Mouse (Mus musculus) bone marrow, adult 2 months (tissue): ENCODE measurements around the gene Emc8. TPM values are rescaled to one million over a fixed set of nuclear protein-coding genes. Genes with fewer than 3 reads are reported as not detected.

Experiments
- H3K27ac ChIP-seq: fragments of 200-500 bp; 2 replicates; pipeline ENCODE4 v1.5.1; 2012; ENCODE audit warnings: low read depth, mild to moderate bottlenecking, control low read depth, inconsistent platforms, low read length; ENCODE audit not compliant: control insufficient read depth, poor library complexity, insufficient read depth
- H3K4me1 ChIP-seq: fragments of 200-500 bp; 2 replicates; pipeline ENCODE4 v1.6.1; 2011; ENCODE audit warnings: low read length; ENCODE audit not compliant: control insufficient read depth, insufficient read depth
- H3K4me3 ChIP-seq: fragments of 200-500 bp; replicated peaks from 2 replicates; pipeline ENCODE3; 2011; ENCODE audit warnings: mild to moderate bottlenecking, low read depth, low read length, control low read depth; ENCODE audit not compliant: control insufficient read depth
- CTCF ChIP-seq: fragments of 200-500 bp; IDR thresholded peaks from 2 replicates; pipeline ENCODE4 v1.5.1; 2011; ENCODE audit warnings: low read length, control low read depth; ENCODE audit not compliant: control insufficient read depth, insufficient read depth
- POLR2A ChIP-seq: fragments of 200-500 bp; IDR thresholded peaks from 2 replicates; pipeline ENCODE4 v1.6.1; 2011; ENCODE audit warnings: low read depth, mild to moderate bottlenecking, control low read depth, low read length, borderline replicate concordance; ENCODE audit not compliant: control insufficient read depth
- WGBS: fragments of 180-500 bp; shearing (Covaris S2); methylation state at CpG from one replicate; pipeline ENCODE4 v1.1.7; 2018; 5-methylcytosine and 5-hydroxymethylcytosine counted together
- polyA plus RNA-seq: library from polyadenylated mRNA; stranded (reverse); fragments of >200 nt; gene quantifications from 2 replicates; pipeline ENCODE4 v1.2.4, GENCODE M21; 2011; ENCODE audit warnings: low replicate concordance; ENCODE audit not compliant: missing spikeins, insufficient read depth, insufficient read length

Gene Emc8
- polyA plus RNA-seq, 1 experiment = 66.3 TPM

GRCm38 (mm10) chr8:120642031-120642662, 26.2 kb downstream of the Emc8 start:
- TF ChIP-seq CTCF = no peak
- TF ChIP-seq POLR2A = no peak
- WGBS = 81% methylated on average over 10 of the region's 10 CpGs
- no peaks in the 10 kb centered on the region for H3K4me1 ChIP-seq
- no peak overlapping the region for H3K4me3 ChIP-seq
- no peak overlapping the region for H3K27ac ChIP-seq

DNA sequence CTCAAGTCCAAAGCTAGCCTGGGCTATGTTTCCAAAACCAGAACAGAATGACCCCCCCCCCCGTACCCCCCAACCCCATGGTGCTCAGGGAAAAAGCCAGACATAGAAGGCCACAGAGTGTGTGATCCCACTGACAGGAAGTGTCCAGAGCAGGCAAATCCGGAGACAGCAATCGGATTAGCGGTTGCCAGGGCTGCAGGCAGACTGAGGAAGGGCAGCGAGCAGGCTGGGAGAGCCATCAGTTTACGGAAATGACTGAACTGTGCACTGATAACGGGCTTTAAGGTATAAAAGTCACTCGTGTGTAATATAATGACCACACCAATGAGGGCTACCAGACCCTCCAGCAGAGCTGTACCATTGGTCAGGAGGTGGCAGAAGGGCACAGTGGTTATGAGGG, 27.1 kb downstream of the Emc8 start:
- H3K4me3 ChIP-seq = no peak overlapping the region
- no peak overlapping the region for H3K27ac ChIP-seq
- no peaks in the 10 kb centered on the region for H3K4me1 ChIP-seq
- TF ChIP-seq CTCF = no peak
- TF ChIP-seq POLR2A = no peak
- WGBS = 60% methylated on average over 8 of the region's 8 CpGs

GRCm38 (mm10) chr8:120634329-120634839, 34.0 kb downstream of the Emc8 start:
- TF ChIP-seq CTCF (no peak), POLR2A (no peak)
- Histone ChIP-seq H3K4me1 (no peaks in the 10 kb centered on the region), H3K4me3 (no peak overlapping the region), H3K27ac (no peak overlapping the region)
- under 1% methylated on average over 41 of the region's 42 CpGs for WGBS

DNA sequence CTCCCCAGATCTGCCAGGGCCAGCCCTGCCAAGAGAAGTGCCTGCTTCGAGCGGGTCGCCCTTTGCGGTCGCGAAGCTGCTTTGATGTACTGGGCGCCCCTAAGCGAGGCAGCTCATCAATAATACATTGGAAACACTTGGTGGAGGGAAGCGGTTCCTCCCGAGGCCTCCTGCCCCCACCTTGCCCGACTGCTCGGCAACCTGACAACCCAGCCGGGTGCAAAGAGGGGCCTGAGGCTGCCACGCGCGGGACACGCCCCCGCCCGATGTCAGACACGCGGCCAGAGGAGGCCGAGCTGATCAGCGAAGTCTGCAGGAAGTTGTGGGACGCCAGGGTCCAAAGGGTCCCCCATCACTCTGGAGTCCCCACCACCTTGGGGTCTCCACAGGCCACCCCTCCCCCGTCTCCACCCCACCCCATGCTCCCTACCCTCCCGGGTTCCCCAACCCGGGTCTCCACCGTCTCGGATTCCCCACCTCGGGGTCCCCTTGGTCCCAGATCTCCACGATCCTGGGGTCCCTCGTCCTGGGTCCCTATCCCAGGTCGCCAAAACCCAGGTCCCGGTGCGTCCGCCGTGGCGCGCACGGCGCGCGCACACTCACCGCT, 34.6 kb downstream of the Emc8 start:
- TF ChIP-seq POLR2A (no peak), CTCF (no peak)
- Histone ChIP-seq H3K4me1 (no peaks in the 10 kb centered on the region), H3K27ac (no peak overlapping the region; the same call in 1 of the 2 replicates), H3K4me3 (no peak overlapping the region)
- 3% methylated on average over 44 of the region's 44 CpGs for whole genome bisulfite sequencing

- Histone ChIP-seq H3K4me1 (no peaks in the 10 kb centered on the region), H3K4me3 (no peak overlapping the region), H3K27ac (no peak overlapping the region)
- 60% methylated on average over 17 of the region's 17 CpGs for WGBS
- TF ChIP-seq POLR2A = no peak
- TF ChIP-seq CTCF = no peak
Measured at GRCm38 (mm10) chr8:120632969-120633664, 35.3 kb downstream of the Emc8 start.

- no peak overlapping the region for H3K4me3 ChIP-seq
- WGBS = 84% methylated on average over 21 of the region's 21 CpGs
Measured at GRCm38 (mm10) chr8:120631441-120632375, 36.7 kb downstream of the Emc8 start.

GRCm38 (mm10) chr8:120630848-120631247, 37.5 kb downstream of the Emc8 start:
- no peaks in the 10 kb centered on the region for H3K4me1 ChIP-seq
- 75% methylated on average over 6 of the region's 6 CpGs for WGBS
- H3K27ac ChIP-seq = no peak overlapping the region
- no peak overlapping the region for H3K4me3 ChIP-seq
- TF ChIP-seq CTCF = no peak
- no peak for TF ChIP-seq POLR2A

More at GRCm38 (mm10) chr8:120631441-120632375, 36.7 kb downstream of the Emc8 start:
- Histone ChIP-seq H3K4me1 (no peaks in the 10 kb centered on the region), H3K27ac (no peak overlapping the region)
- TF ChIP-seq POLR2A (no peak), CTCF (no peak)
